Mouse (Mus musculus): ENCODE measurements around the gene Fars2. TPM values are rescaled to one million over a fixed set of nuclear protein-coding genes. Genes with fewer than 3 reads are reported as not detected.

Gene Fars2
- polyA plus RNA-seq, 1 experiment from 2014 or later, result 22.3 TPM

GRCm38 (mm10) chr13:36282785-36283544 is 165.8 kb downstream of the Fars2 start:
- H3K9me3 ChIP-seq (ENCODE audit: control insufficient read depth, low read length), result no peaks in the 10 kb centered on the region
- H3K27me3 ChIP-seq (ENCODE audit: control insufficient read depth, insufficient read depth, low read length), result no peaks in the 10 kb centered on the region
- H3K4me3 ChIP-seq (ENCODE audit: low read depth, low read length), result no peak overlapping the region
- H3K4me1 ChIP-seq (ENCODE audit: control insufficient read depth, insufficient read depth, low read length), result peaks cover 5% of the 10 kb centered on the region; the same call in 1 of the 2 replicates
- WGBS, result 22% methylated on average over 7 of the region's 7 CpGs
- ATAC-seq (ENCODE audit: insufficient read depth, low FRiP score, low TSS enrichment), result peak; percentile 90
- peak overlapping the region; percentile 6 for H3K4me2 ChIP-seq (ENCODE audit: low read depth)
- no peaks in the 10 kb centered on the region for H3K36me3 ChIP-seq (ENCODE audit: control insufficient read depth, insufficient read depth, low read length)
- peak; percentile 79 for DNase-seq (ENCODE audit: low spot score)
- H3K27ac ChIP-seq (ENCODE audit: low read depth, low read length), result peak overlapping the region; percentile 60; the same call in 1 of the 2 replicates
- H3K9ac ChIP-seq (ENCODE audit: low read length), result no peak overlapping the region

GRCm38 (mm10) chr13:36283545-36284067 is 166.4 kb downstream of the Fars2 start:
- H3K4me2 ChIP-seq (ENCODE audit: low read depth), result peak overlapping the region; percentile 6

GRCm38 (mm10) chr13:36284097-36284496 is 166.9 kb downstream of the Fars2 start:
- H3K36me3 ChIP-seq (ENCODE audit: control insufficient read depth, insufficient read depth, low read length), result no peaks in the 10 kb centered on the region
- ATAC-seq (ENCODE audit: insufficient read depth, low FRiP score, low TSS enrichment) (no peak), DNase-seq (ENCODE audit: low spot score) (no peak)
- H3K4me1 ChIP-seq (ENCODE audit: control insufficient read depth, insufficient read depth, low read length), result peaks cover 5% of the 10 kb centered on the region; the same call in 1 of the 2 replicates
- no peaks in the 10 kb centered on the region for H3K9me3 ChIP-seq (ENCODE audit: control insufficient read depth, low read length)
- H3K27ac ChIP-seq (ENCODE audit: low read depth, low read length), result 0 out of 2 replicates have a peak overlapping the region, but pooled peaks have one; percentile 11
- H3K4me3 ChIP-seq (ENCODE audit: low read depth, low read length), result no peak overlapping the region
- no peak overlapping the region for H3K4me2 ChIP-seq (ENCODE audit: low read depth)
- no peak overlapping the region for H3K9ac ChIP-seq (ENCODE audit: low read length)
- H3K27me3 ChIP-seq (ENCODE audit: control insufficient read depth, insufficient read depth, low read length), result no peaks in the 10 kb centered on the region
- 61% methylated on average over 1 of the region's 1 CpGs for WGBS

More at GRCm38 (mm10) chr13:36283545-36284067, 166.4 kb downstream of the Fars2 start:
- no peak overlapping the region for H3K4me3 ChIP-seq (ENCODE audit: low read depth, low read length)
- no peak overlapping the region for H3K9ac ChIP-seq (ENCODE audit: low read length)
- DNase-seq (ENCODE audit: low spot score) (no peak), ATAC-seq (ENCODE audit: insufficient read depth, low FRiP score, low TSS enrichment) (peak; percentile 82)
- H3K27ac ChIP-seq (ENCODE audit: low read depth, low read length), result 0 out of 2 replicates have a peak overlapping the region, but pooled peaks have one; percentile 11
- 37% methylated on average over 7 of the region's 7 CpGs for WGBS
- peaks cover 5% of the 10 kb centered on the region; the same call in 1 of the 2 replicates for H3K4me1 ChIP-seq (ENCODE audit: control insufficient read depth, insufficient read depth, low read length)
- H3K27me3 ChIP-seq (ENCODE audit: control insufficient read depth, insufficient read depth, low read length), result no peaks in the 10 kb centered on the region
- no peaks in the 10 kb centered on the region for H3K9me3 ChIP-seq (ENCODE audit: control insufficient read depth, low read length)
- H3K36me3 ChIP-seq (ENCODE audit: control insufficient read depth, insufficient read depth, low read length), result no peaks in the 10 kb centered on the region

- H3K4me1 ChIP-seq (ENCODE audit: control insufficient read depth, insufficient read depth, low read length), result peaks cover 5% of the 10 kb centered on the region; the same call in 1 of the 2 replicates
- no peak for ATAC-seq (ENCODE audit: insufficient read depth, low FRiP score, low TSS enrichment)
- H3K4me3 ChIP-seq (ENCODE audit: low read depth, low read length), result no peak overlapping the region
- no peak for DNase-seq (ENCODE audit: low spot score)
- WGBS, result 91% methylated on average over 2 of the region's 2 CpGs
- H3K36me3 ChIP-seq (ENCODE audit: control insufficient read depth, insufficient read depth, low read length), result no peaks in the 10 kb centered on the region
- H3K9me3 ChIP-seq (ENCODE audit: control insufficient read depth, low read length), result no peaks in the 10 kb centered on the region
- H3K27me3 ChIP-seq (ENCODE audit: control insufficient read depth, insufficient read depth, low read length), result no peaks in the 10 kb centered on the region
- no peak overlapping the region for H3K9ac ChIP-seq (ENCODE audit: low read length)
- H3K4me2 ChIP-seq (ENCODE audit: low read depth), result no peak overlapping the region
- no peak overlapping the region for H3K27ac ChIP-seq (ENCODE audit: low read depth, low read length)
Observed at GRCm38 (mm10) chr13:36285235-36285634, 168.0 kb downstream of the Fars2 start.

- Histone ChIP-seq H3K27me3 (ENCODE audit: control insufficient read depth, insufficient read depth, low read length) (no peaks in the 10 kb centered on the region), H3K9me3 (ENCODE audit: control insufficient read depth, low read length) (no peaks in the 10 kb centered on the region), H3K4me1 (ENCODE audit: control insufficient read depth, insufficient read depth, low read length) (no peaks in the 10 kb centered on the region), H3K9ac (ENCODE audit: low read length) (no peak overlapping the region), H3K36me3 (ENCODE audit: control insufficient read depth, insufficient read depth, low read length) (no peaks in the 10 kb centered on the region), H3K4me2 (ENCODE audit: low read depth) (no peak overlapping the region), H3K4me3 (ENCODE audit: low read depth, low read length) (no peak overlapping the region), H3K27ac (ENCODE audit: low read depth, low read length) (no peak overlapping the region)
- DNase-seq (ENCODE audit: low spot score) (no peak), ATAC-seq (ENCODE audit: insufficient read depth, low FRiP score, low TSS enrichment) (no peak)
- WGBS, result 68% methylated on average over 3 of the region's 3 CpGs
Observed at GRCm38 (mm10) chr13:36293511-36293910, 176.3 kb downstream of the Fars2 start.

GRCm38 (mm10) chr13:36294503-36294902 is 177.3 kb downstream of the Fars2 start:
- Histone ChIP-seq H3K4me1 (ENCODE audit: control insufficient read depth, insufficient read depth, low read length) (no peaks in the 10 kb centered on the region), H3K9me3 (ENCODE audit: control insufficient read depth, low read length) (no peaks in the 10 kb centered on the region), H3K4me3 (ENCODE audit: low read depth, low read length) (no peak overlapping the region), H3K4me2 (ENCODE audit: low read depth) (no peak overlapping the region), H3K27ac (ENCODE audit: low read depth, low read length) (no peak overlapping the region), H3K27me3 (ENCODE audit: control insufficient read depth, insufficient read depth, low read length) (no peaks in the 10 kb centered on the region), H3K9ac (ENCODE audit: low read length) (no peak overlapping the region), H3K36me3 (ENCODE audit: control insufficient read depth, insufficient read depth, low read length) (no peaks in the 10 kb centered on the region)
- DNase-seq (ENCODE audit: low spot score) (no peak), ATAC-seq (ENCODE audit: insufficient read depth, low FRiP score, low TSS enrichment) (no peak)
- WGBS, result 90% methylated on average over 5 of the region's 5 CpGs

GRCm38 (mm10) chr13:36295848-36296247 is 178.6 kb downstream of the Fars2 start:
- WGBS, result 58% methylated on average over 6 of the region's 6 CpGs
- no peaks in the 10 kb centered on the region for H3K27me3 ChIP-seq (ENCODE audit: control insufficient read depth, insufficient read depth, low read length)
- no peak overlapping the region for H3K27ac ChIP-seq (ENCODE audit: low read depth, low read length)
- H3K9me3 ChIP-seq (ENCODE audit: control insufficient read depth, low read length), result no peaks in the 10 kb centered on the region
- no peaks in the 10 kb centered on the region for H3K36me3 ChIP-seq (ENCODE audit: control insufficient read depth, insufficient read depth, low read length)
- ATAC-seq (ENCODE audit: insufficient read depth, low FRiP score, low TSS enrichment) (no peak), DNase-seq (ENCODE audit: low spot score) (peak; percentile 17)
- H3K4me2 ChIP-seq (ENCODE audit: low read depth), result no peak overlapping the region
- H3K4me1 ChIP-seq (ENCODE audit: control insufficient read depth, insufficient read depth, low read length), result no peaks in the 10 kb centered on the region
- H3K9ac ChIP-seq (ENCODE audit: low read length), result no peak overlapping the region
- no peak overlapping the region for H3K4me3 ChIP-seq (ENCODE audit: low read depth, low read length)

GRCm38 (mm10) chr13:36296574-36296973 is 179.4 kb downstream of the Fars2 start:
- 86% methylated on average over 4 of the region's 4 CpGs for WGBS
- Histone ChIP-seq H3K27me3 (ENCODE audit: control insufficient read depth, insufficient read depth, low read length) (no peaks in the 10 kb centered on the region), H3K4me1 (ENCODE audit: control insufficient read depth, insufficient read depth, low read length) (no peaks in the 10 kb centered on the region), H3K27ac (ENCODE audit: low read depth, low read length) (no peak overlapping the region), H3K36me3 (ENCODE audit: control insufficient read depth, insufficient read depth, low read length) (no peaks in the 10 kb centered on the region), H3K9me3 (ENCODE audit: control insufficient read depth, low read length) (no peaks in the 10 kb centered on the region), H3K4me3 (ENCODE audit: low read depth, low read length) (no peak overlapping the region), H3K4me2 (ENCODE audit: low read depth) (no peak overlapping the region), H3K9ac (ENCODE audit: low read length) (no peak overlapping the region)
- no peak for DNase-seq (ENCODE audit: low spot score)
- ATAC-seq (ENCODE audit: insufficient read depth, low FRiP score, low TSS enrichment), result no peak

All from neural tube, embryonic 11.5 days (tissue).